In genomic region chr10:27133135-27133534, GRCm38 (mm10) we compare ENCODE assay signal across 8 mouse cellular contexts.
DNase-seq lines count a peak whose midpoint lies in the region; ATAC-seq and TF ChIP-seq lines count a peak whose summit lies in the region.

No protein-coding gene starts in this region.

- no peak for TF ChIP-seq POLR2A in cortical plate, adult 2 months (IDR thresholded peaks at IDR 0.05; ENCODE audit: extremely low read depth, insufficient read depth, low read length)
- no peak for TF ChIP-seq POLR2A in limb, embryonic 14.5 days (IDR thresholded peaks at IDR 0.05; ENCODE audit: borderline replicate concordance, extremely low read depth, insufficient read depth, insufficient read length)

- no peak overlapping the region for H3K4me3 ChIP-seq in cortical plate, adult 2 months (ENCODE audit: insufficient read depth, low read length)
- no peak overlapping the region for H3K4me3 ChIP-seq in kidney, postnatal 0 days (replicated peaks; ENCODE audit: low read depth, low read length)
- H3K4me3 ChIP-seq in limb, embryonic 14.5 days (replicated peaks; ENCODE audit: low read length) = no peak overlapping the region

- H3K4me1 ChIP-seq in cortical plate, adult 2 months (ENCODE audit: control insufficient read depth, insufficient read depth, low read length) = no peaks in the 10 kb centered on the region
- no peaks in the 10 kb centered on the region for H3K4me1 ChIP-seq in kidney, postnatal 0 days (replicated peaks; ENCODE audit: insufficient read depth, low read length)
- peaks cover 4% of the 10 kb centered on the region; the same call in 1 of the 2 replicates for H3K4me1 ChIP-seq in limb, embryonic 14.5 days (ENCODE audit: control insufficient read depth, insufficient read depth, low read length)

- peak; percentile 70; the same call in 1 of the 2 replicates for TF ChIP-seq CTCF in cortical plate, adult 2 months (IDR thresholded peaks at IDR 0.05; ENCODE audit: extremely low read depth, insufficient read depth, low read length)
- peak; percentile 89 for TF ChIP-seq CTCF in kidney, postnatal 0 days (IDR thresholded peaks at IDR 0.05; ENCODE audit: low read depth)

- 8% methylated on average over 1 of the region's 1 CpGs for WGBS in kidney, postnatal 0 days
- WGBS in limb, embryonic 14.5 days = 5% methylated on average over 1 of the region's 1 CpGs

- H3K4me2 ChIP-seq in kidney, postnatal 0 days (ENCODE audit: low read length) = peak overlapping the region; percentile 1; the same call in 1 of the 2 replicates
- H3K4me2 ChIP-seq in limb, embryonic 14.5 days (replicated peaks; ENCODE audit: low read depth, low read length, severe bottlenecking) = no peak overlapping the region

- peak; percentile 5 for DNase-seq in ovary, adult 18-20 months (ENCODE audit: low spot score)
- no peak for DNase-seq in ovary, postnatal 10 days (ENCODE audit: low spot score)
- DNase-seq in kidney, postnatal 0 days (ENCODE audit: low spot score) = peak; percentile 94
- peak; percentile 65 for DNase-seq in limb, embryonic 14.5 days (ENCODE audit: low spot score)
- DNase-seq in retina, adult 2 months (ENCODE audit: low read depth, low spot score) = peak; percentile 28

- H3K27me3 ChIP-seq in kidney, postnatal 0 days (ENCODE audit: insufficient read depth, low read length) = no peaks in the 10 kb centered on the region
- H3K27me3 ChIP-seq in limb, embryonic 14.5 days (ENCODE audit: control insufficient read depth, insufficient read depth, low read length) = no peaks in the 10 kb centered on the region

- no peak overlapping the region for H3K27ac ChIP-seq in cortical plate, adult 2 months (ENCODE audit: insufficient read depth, low read length)
- no peak overlapping the region for H3K27ac ChIP-seq in kidney, postnatal 0 days
- H3K27ac ChIP-seq in limb, embryonic 14.5 days (replicated peaks; ENCODE audit: low read depth, low read length) = no peak overlapping the region

- H3K9me3 ChIP-seq in kidney, postnatal 0 days (replicated peaks; ENCODE audit: low read length) = no peaks in the 10 kb centered on the region
- H3K9me3 ChIP-seq in limb, embryonic 14.5 days (ENCODE audit: control insufficient read depth, low read length) = no peaks in the 10 kb centered on the region

- H3K36me3 ChIP-seq in kidney, postnatal 0 days (ENCODE audit: insufficient read depth, low read length) = no peaks in the 10 kb centered on the region
- H3K36me3 ChIP-seq in limb, embryonic 14.5 days (ENCODE audit: control insufficient read depth, insufficient read depth, low read length) = no peaks in the 10 kb centered on the region

- ATAC-seq in granulocyte monocyte progenitor cell, adult 5-6 weeks (replicated peaks; ENCODE audit: poor library complexity, severe bottlenecking) = peak; percentile 76
- peak; percentile 72; the same call in 1 of the 2 replicates for ATAC-seq in kidney, postnatal 0 days (replicated peaks; ENCODE audit: low FRiP score, low read depth)
- peak; percentile 68; the same call in 1 of the 2 replicates for ATAC-seq in limb, embryonic 14.5 days (ENCODE audit: low FRiP score, low read depth)
- ATAC-seq in erythroid progenitor cell, adult 5-6 weeks (replicated peaks; ENCODE audit: low FRiP score, poor library complexity, severe bottlenecking) = no peak

- no peak overlapping the region for H3K9ac ChIP-seq in kidney, postnatal 0 days (ENCODE audit: low read depth, low read length)
- H3K9ac ChIP-seq in limb, embryonic 14.5 days (ENCODE audit: low read depth, low read length, severe bottlenecking) = no peak overlapping the region
